In genomic region chr8:46551029-46551428, GRCm38 (mm10) we compare ENCODE assay signal across 8 mouse cellular contexts. TPM values are rescaled to one million over a fixed set of nuclear protein-coding genes. Genes with fewer than 3 reads are reported as not detected.
DNase-seq lines count a peak whose midpoint lies in the region; ATAC-seq and TF ChIP-seq lines count a peak whose summit lies in the region.

No protein-coding gene starts in this region.

- H3K4me2 ChIP-seq in kidney, embryonic 16.5 days (replicated peaks; ENCODE audit: low read depth, low read length): peak overlapping the region; percentile 62
- H3K4me2 ChIP-seq in forebrain, embryonic 12.5 days: peak overlapping the region; percentile 81
- H3K4me2 ChIP-seq in limb, embryonic 14.5 days (replicated peaks; ENCODE audit: low read depth, low read length, severe bottlenecking): peak overlapping the region; percentile 45
- H3K4me2 ChIP-seq in stomach, postnatal 0 days (replicated peaks; ENCODE audit: low read depth): peak overlapping the region; percentile 46

- TF ChIP-seq CTCF in stomach, postnatal 0 days (IDR thresholded peaks at IDR 0.05; ENCODE audit: low read depth): no peak

- no peak for ATAC-seq in kidney, embryonic 16.5 days (ENCODE audit: low FRiP score, low TSS enrichment)
- no peak for ATAC-seq in forebrain, embryonic 12.5 days (ENCODE audit: low FRiP score)
- no peak for ATAC-seq in limb, embryonic 14.5 days (ENCODE audit: low FRiP score, low read depth)
- no peak for ATAC-seq in stomach, postnatal 0 days (ENCODE audit: low FRiP score, low TSS enrichment)

- H3K4me1 ChIP-seq in kidney, embryonic 16.5 days (ENCODE audit: insufficient read depth, low read length): peaks cover 23% of the 10 kb centered on the region
- peaks cover 16% of the 10 kb centered on the region for H3K4me1 ChIP-seq in forebrain, embryonic 12.5 days
- H3K4me1 ChIP-seq in limb, embryonic 14.5 days (ENCODE audit: control insufficient read depth, insufficient read depth, low read length): no peaks in the 10 kb centered on the region
- H3K4me1 ChIP-seq in stomach, postnatal 0 days (replicated peaks; ENCODE audit: control insufficient read depth, insufficient read depth): no peaks in the 10 kb centered on the region

- TF ChIP-seq EP300 in stomach, postnatal 0 days (optimal IDR thresholded peaks at IDR 0.05): no peak

- no peak for TF ChIP-seq POLR2A in limb, embryonic 14.5 days (IDR thresholded peaks at IDR 0.05; ENCODE audit: borderline replicate concordance, extremely low read depth, insufficient read depth, insufficient read length)

- H3K27ac ChIP-seq in kidney, embryonic 16.5 days (ENCODE audit: low read length): no peak overlapping the region
- H3K27ac ChIP-seq in forebrain, embryonic 12.5 days: no peak overlapping the region
- H3K27ac ChIP-seq in limb, embryonic 14.5 days (replicated peaks; ENCODE audit: low read depth, low read length): no peak overlapping the region
- H3K27ac ChIP-seq in stomach, postnatal 0 days (replicated peaks): no peak overlapping the region

- no peaks in the 10 kb centered on the region for H3K36me3 ChIP-seq in kidney, embryonic 16.5 days (ENCODE audit: insufficient read depth, low read length)
- peaks cover 4% of the 10 kb centered on the region; the same call in 1 of the 2 replicates for H3K36me3 ChIP-seq in forebrain, embryonic 12.5 days (replicated peaks)
- no peaks in the 10 kb centered on the region for H3K36me3 ChIP-seq in limb, embryonic 14.5 days (ENCODE audit: control insufficient read depth, insufficient read depth, low read length)
- H3K36me3 ChIP-seq in stomach, postnatal 0 days (ENCODE audit: control insufficient read depth, insufficient read depth, low read length): no peaks in the 10 kb centered on the region; the same call in 1 of the 2 replicates

- 46% methylated on average over 4 of the region's 4 CpGs for WGBS in kidney, embryonic 16.5 days
- 47% methylated on average over 4 of the region's 4 CpGs for WGBS in forebrain, embryonic 12.5 days
- 50% methylated on average over 4 of the region's 4 CpGs for whole genome bisulfite sequencing in limb, embryonic 14.5 days
- 26% methylated on average over 4 of the region's 4 CpGs for WGBS in stomach, postnatal 0 days

- H3K27me3 ChIP-seq in kidney, embryonic 16.5 days (ENCODE audit: insufficient read depth, low read length): no peaks in the 10 kb centered on the region
- 0 out of 2 replicates have a peak, but pooled peaks cover 3% of the 10 kb centered on the region for H3K27me3 ChIP-seq in forebrain, embryonic 12.5 days
- H3K27me3 ChIP-seq in limb, embryonic 14.5 days (ENCODE audit: control insufficient read depth, insufficient read depth, low read length): no peaks in the 10 kb centered on the region
- no peaks in the 10 kb centered on the region for H3K27me3 ChIP-seq in stomach, postnatal 0 days (ENCODE audit: control insufficient read depth, insufficient read depth, low read length)

- no peak overlapping the region for H3K9ac ChIP-seq in kidney, embryonic 16.5 days (replicated peaks; ENCODE audit: low read length)
- H3K9ac ChIP-seq in forebrain, embryonic 12.5 days: 0 out of 2 replicates have a peak overlapping the region, but pooled peaks have one; percentile 49
- no peak overlapping the region for H3K9ac ChIP-seq in limb, embryonic 14.5 days (ENCODE audit: low read depth, low read length, severe bottlenecking)
- H3K9ac ChIP-seq in stomach, postnatal 0 days (ENCODE audit: low read length): no peak overlapping the region

- no peaks in the 10 kb centered on the region for H3K9me3 ChIP-seq in kidney, embryonic 16.5 days (ENCODE audit: low read length)
- H3K9me3 ChIP-seq in forebrain, embryonic 12.5 days: no peaks in the 10 kb centered on the region
- H3K9me3 ChIP-seq in limb, embryonic 14.5 days (ENCODE audit: control insufficient read depth, low read length): no peaks in the 10 kb centered on the region
- no peaks in the 10 kb centered on the region for H3K9me3 ChIP-seq in stomach, postnatal 0 days (ENCODE audit: control insufficient read depth, low read length)

- H3K4me3 ChIP-seq in kidney, embryonic 16.5 days (ENCODE audit: low read length): peak overlapping the region; percentile 70
- H3K4me3 ChIP-seq in forebrain, embryonic 12.5 days (replicated peaks): peak overlapping the region; percentile 67
- peak overlapping the region; percentile 50; the same call in 1 of the 2 replicates for H3K4me3 ChIP-seq in limb, embryonic 14.5 days (replicated peaks; ENCODE audit: low read length)
- peak overlapping the region; percentile 37 for H3K4me3 ChIP-seq in stomach, postnatal 0 days (ENCODE audit: low read depth, low read length)

- no peak for DNase-seq in kidney, adult 8-10 months
- DNase-seq in NIH3T3 (ENCODE audit: low read depth): peak; percentile 69
- DNase-seq in limb, embryonic 14.5 days (ENCODE audit: low spot score): no peak
- DNase-seq in stomach, postnatal 0 days (ENCODE audit: low spot score): no peak
- DNase-seq in spleen, postnatal 10 days (ENCODE audit: low spot score in 2 of 2): no peak
- no peak for DNase-seq in lung, postnatal 4 days

RNA-seq across cellular contexts. Expression of gene Cenpu, which starts 0.8 kb away (rescaled TPM):
- 17.2 and 18.2 TPM in 2 replicates for polyA plus RNA-seq in kidney, embryonic 16.5 days (2015; fragmentation: Nextera tagmentation; extraction: Ambion mirVana)
- 27.4 and 36.4 TPM in 2 replicates for polyA plus RNA-seq in forebrain, embryonic 12.5 days (2016; fragmentation: Nextera tagmentation; extraction: Ambion mirVana)
- polyA plus RNA-seq in limb, embryonic 14.5 days (2012; rRNA removed): 10.1 and 11.5 TPM in 2 replicates
- polyA plus RNA-seq in limb, embryonic 14.5 days (2014; fragmentation: Nextera tagmentation; extraction: Ambion mirVana): 11.0 and 11.2 TPM in 2 replicates
- polyA plus RNA-seq in stomach, postnatal 0 days (2015; fragmentation: Nextera tagmentation; extraction: Ambion mirVana): 5.4 and 7.3 TPM in 2 replicates
